Mouse (Mus musculus) CD4-positive, CD25-positive, alpha-beta regulatory T cell, adult 9 weeks (primary cell): ENCODE measurements around the gene Dpysl5. TPM values are rescaled to one million over a fixed set of nuclear protein-coding genes. Genes with fewer than 3 reads are reported as not detected.

Experiments
- polyA plus RNA-seq: library from polyadenylated mRNA; unstranded; fragments of 100-300 nt; shearing (Covaris generic); gene quantifications from one replicate; pipeline ENCODE4 v1.2.1, GENCODE M21; 2017

Gene Dpysl5
- polyA plus RNA-seq = not detected

GRCm38 (mm10) chr5:30711147-30712001 lies at the start of gene Dpysl5:
TSS of gene Dpysl5 (plus strand) at chr5:30711564.

GRCm38 (mm10) chr5:30666391-30667195 lies 44.8 kb upstream of the Dpysl5 start, which contains the start of gene Cenpa:
TSS of gene Cenpa (plus strand) at chr5:30666777.

GRCm38 (mm10) chr5:30814424-30815119 lies 103.2 kb downstream of the Dpysl5 start, which contains the start of gene Mapre3:
TSS of gene Mapre3 (plus strand) at chr5:30814641.

Other genes starting within 250 kb of the Dpysl5 start
- not detected for gene Otof, start 249.6 kb upstream of the Dpysl5 start, polyA plus RNA-seq
- gene 1700001C02Rik, start 245.5 kb upstream of the Dpysl5 start, polyA plus RNA-seq = not detected
- gene Cib4, start 165.7 kb upstream of the Dpysl5 start, polyA plus RNA-seq = not detected
- not detected for gene Kcnk3, start 123.4 kb upstream of the Dpysl5 start, polyA plus RNA-seq
- gene Slc35f6, start 63.6 kb upstream of the Dpysl5 start, polyA plus RNA-seq = 31.3 TPM
- gene Cenpa, start 44.8 kb upstream of the Dpysl5 start, polyA plus RNA-seq = 81.1 TPM
- 5.3 TPM for gene Mapre3, start 103.1 kb downstream of the Dpysl5 start, polyA plus RNA-seq
- gene Tmem214, start 156.4 kb downstream of the Dpysl5 start, polyA plus RNA-seq = 66.9 TPM
- 16.2 TPM for gene Agbl5, start 177.1 kb downstream of the Dpysl5 start, polyA plus RNA-seq
- 311 TPM for gene Ost4, start 196.2 kb downstream of the Dpysl5 start, polyA plus RNA-seq
- gene Emilin1, start 201.8 kb downstream of the Dpysl5 start, polyA plus RNA-seq = 3.6 TPM
- 36.3 TPM for gene Khk, start 209.9 kb downstream of the Dpysl5 start, polyA plus RNA-seq
- gene Cgref1, start 234.0 kb downstream of the Dpysl5 start, polyA plus RNA-seq = 0.55 TPM
- gene Preb, start 248.8 kb downstream of the Dpysl5 start, polyA plus RNA-seq = 228 TPM